Mouse (Mus musculus) embryonic fibroblast, embryonic 13.5 days (primary cell): ENCODE data around the gene Map3k7cl.

Source experiments
- CTCF ChIP-seq: IDR thresholded peaks from 2 replicates; pipeline ENCODE4 v1.5.1; 2011; ENCODE audit warnings: mild to moderate bottlenecking, control low read depth, low read length, moderate library complexity, borderline replicate concordance; ENCODE audit not compliant: insufficient read depth
- POLR2A ChIP-seq: IDR thresholded peaks from 2 replicates; pipeline ENCODE4 v1.6.1; 2011; ENCODE audit warnings: low read depth, mild to moderate bottlenecking, control low read depth, low read length, moderate library complexity

DNA sequence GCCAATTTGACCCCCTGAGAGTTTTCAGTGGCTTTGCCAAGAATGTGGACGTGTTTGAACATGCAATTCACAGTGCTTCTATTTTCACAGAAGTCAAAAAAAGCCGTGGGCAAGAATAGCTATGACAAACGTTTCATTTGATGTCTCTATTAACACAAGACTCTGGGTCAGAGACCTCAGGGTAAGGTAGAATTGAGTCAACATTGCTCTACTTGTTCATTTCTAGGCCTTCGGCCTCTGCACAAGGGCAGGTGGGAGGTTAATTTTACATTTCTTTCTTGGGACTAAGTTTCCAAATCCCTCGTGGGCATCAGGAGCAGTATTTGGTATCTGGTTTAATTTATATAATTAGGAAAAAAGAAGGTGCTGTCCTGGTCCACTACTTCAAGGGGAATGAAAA is 20.3 kb downstream of the Map3k7cl start:
- TF ChIP-seq POLR2A = no peak
- TF ChIP-seq CTCF = no peak
